Mouse (Mus musculus) limb, embryonic 12.5 days (tissue): Measurements from ENCODE around the gene Retreg1. TPM values are rescaled to one million over a fixed set of nuclear protein-coding genes. Genes with fewer than 3 reads are reported as not detected.

Source experiments
- ATAC-seq: fragments of 200-750 bp; cut with Nextera tagmentation; 2 replicates; pipeline ENCODE4 v1.8.0; 2017; ENCODE audit warnings: low read depth, moderate TSS enrichment; ENCODE audit not compliant: insufficient number of reproducible peaks, insufficient read depth, low FRiP score, low TSS enrichment
- H3K27ac ChIP-seq: fragments of 300-500 bp; sonication (generic); 2 replicates; pipeline ENCODE4 v1.5.1; 2016; ENCODE audit warnings: mild to moderate bottlenecking, moderate library complexity
- H3K27me3 ChIP-seq: fragments of 300-500 bp; sonication (generic); 2 replicates; pipeline ENCODE4 v1.6.1; 2016; ENCODE audit warnings: mild to moderate bottlenecking, moderate library complexity
- H3K36me3 ChIP-seq: fragments of 300-500 bp; sonication (generic); 2 replicates; pipeline ENCODE4 v1.6.1; 2016; ENCODE audit warnings: mild to moderate bottlenecking, moderate library complexity
- H3K4me1 ChIP-seq: fragments of 300-500 bp; sonication (generic); replicated peaks from 2 replicates; pipeline ENCODE4 v1.6.1; 2016
- H3K4me2 ChIP-seq: fragments of 300-500 bp; sonication (generic); 2 replicates; pipeline ENCODE4 v1.6.1; 2016; ENCODE audit warnings: mild to moderate bottlenecking, moderate library complexity
- H3K4me3 ChIP-seq: fragments of 300-500 bp; sonication (generic); replicated peaks from 2 replicates; pipeline ENCODE4 v1.5.1; 2016; ENCODE audit warnings: mild to moderate bottlenecking
- H3K9ac ChIP-seq: fragments of 300-500 bp; sonication (generic); replicated peaks from 2 replicates; pipeline ENCODE4 v1.6.1; 2016; ENCODE audit warnings: mild to moderate bottlenecking, moderate library complexity
- H3K9me3 ChIP-seq: fragments of 300-500 bp; sonication (generic); 2 replicates; pipeline ENCODE4 v1.6.1; 2016; ENCODE audit warnings: mild to moderate bottlenecking, moderate library complexity
- WGBS: fragments of 180-500 bp; shearing (Covaris S2); methylation state at CpG from one replicate; pipeline ENCODE4 v1.1.7; 2016; 5-methylcytosine and 5-hydroxymethylcytosine counted together
- polyA plus RNA-seq: library from polyadenylated mRNA; unstranded; fragments of >200 nt; fragmentation: Nextera tagmentation; extraction: Ambion mirVana; gene quantifications from 2 replicates; pipeline ENCODE4 v1.2.1, GENCODE M21; 2016

Gene Retreg1
- polyA plus RNA-seq, 1 experiment from 2014 or later, result 3.4 TPM

DNA sequence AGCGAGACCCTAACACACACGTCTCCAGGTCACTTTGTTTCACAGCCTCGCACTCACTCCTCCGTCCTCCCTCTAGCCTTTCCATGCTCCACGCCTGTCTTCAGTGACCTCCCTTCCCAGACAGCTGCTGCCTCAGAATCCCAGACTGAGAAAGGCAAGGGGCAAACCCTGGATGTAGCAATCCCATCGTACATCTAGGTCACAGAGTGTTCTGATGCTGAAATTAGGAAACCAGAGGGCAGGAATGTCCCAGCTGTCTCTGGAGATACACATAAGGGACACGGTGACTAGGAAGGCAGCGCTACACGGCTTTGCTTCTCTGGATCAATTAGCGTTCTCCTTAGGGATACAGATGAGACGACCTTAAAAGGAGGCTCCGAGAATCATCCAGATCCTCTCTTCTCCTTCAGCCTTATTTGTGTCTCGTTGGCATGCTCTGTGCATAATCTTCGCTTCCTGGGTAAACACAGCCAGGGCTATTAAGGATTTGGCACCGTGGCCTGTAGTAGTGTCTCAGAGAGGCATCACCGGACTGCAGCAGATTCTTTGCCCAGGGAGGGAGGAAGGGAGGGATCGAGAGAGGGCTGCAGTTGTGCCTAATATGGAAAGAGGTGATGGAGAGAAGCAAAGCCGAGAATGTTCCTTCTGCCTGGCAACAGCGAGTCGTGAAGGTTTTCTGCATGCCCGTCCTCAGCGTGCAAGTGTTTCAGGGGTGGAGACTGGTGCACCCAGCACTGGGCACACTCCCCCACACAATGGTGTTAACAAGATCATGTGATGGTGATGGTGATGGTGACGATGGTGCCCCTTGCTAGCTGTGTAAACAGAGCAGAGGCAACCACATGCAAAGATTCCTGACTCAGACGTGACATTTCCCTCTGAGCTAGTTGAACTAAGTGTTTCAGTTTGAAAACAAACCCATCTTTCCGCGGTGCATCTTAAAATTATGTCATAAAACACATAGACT is 105.6 kb downstream of the Retreg1 start:
- Histone ChIP-seq H3K4me2 (no peak overlapping the region), H3K27me3 (no peaks in the 10 kb centered on the region), H3K36me3 (no peaks in the 10 kb centered on the region), H3K9ac (no peak overlapping the region), H3K4me3 (no peak overlapping the region), H3K4me1 (no peaks in the 10 kb centered on the region), H3K9me3 (no peaks in the 10 kb centered on the region), H3K27ac (no peak overlapping the region)
- 82% methylated on average over 26 of the region's 26 CpGs for WGBS
- ATAC-seq, result no peak

DNA sequence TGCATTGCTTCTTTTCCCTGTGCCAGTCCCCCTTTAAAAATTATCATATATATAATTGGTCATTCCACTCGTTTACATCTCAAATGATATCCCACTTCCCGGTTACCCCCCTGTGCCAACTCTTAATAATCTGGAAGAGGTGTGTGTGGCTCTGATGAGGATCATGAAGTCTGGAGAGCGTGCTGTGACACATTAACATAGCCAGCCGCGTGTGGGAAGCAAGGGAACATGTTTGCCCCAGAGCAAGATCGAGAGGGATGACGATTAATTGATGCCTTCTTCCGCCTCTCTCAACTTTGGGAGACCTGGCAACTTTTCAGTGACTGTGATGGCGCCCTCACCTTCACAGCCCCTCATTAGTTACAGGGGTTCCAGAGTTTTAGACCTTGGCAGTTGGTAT is 106.7 kb downstream of the Retreg1 start:
- H3K9me3 ChIP-seq, result no peaks in the 10 kb centered on the region
- H3K4me2 ChIP-seq, result no peak overlapping the region
- no peak for ATAC-seq
- H3K4me1 ChIP-seq, result peaks cover 2% of the 10 kb centered on the region
- H3K4me3 ChIP-seq, result no peak overlapping the region
- no peak overlapping the region for H3K27ac ChIP-seq
- H3K36me3 ChIP-seq, result no peaks in the 10 kb centered on the region
- H3K27me3 ChIP-seq, result no peaks in the 10 kb centered on the region
- WGBS, result 71% methylated on average over 9 of the region's 9 CpGs
- H3K9ac ChIP-seq, result no peak overlapping the region

- Histone ChIP-seq H3K9ac (no peak overlapping the region), H3K9me3 (no peaks in the 10 kb centered on the region), H3K36me3 (no peaks in the 10 kb centered on the region), H3K27me3 (no peaks in the 10 kb centered on the region), H3K27ac (no peak overlapping the region), H3K4me3 (no peak overlapping the region), H3K4me1 (peaks cover 8% of the 10 kb centered on the region), H3K4me2 (no peak overlapping the region)
- WGBS, result 83% methylated on average over 5 of the region's 5 CpGs
- no peak for ATAC-seq
Observed at GRCm38 (mm10) chr15:25950584-25950983, 107.6 kb downstream of the Retreg1 start.

DNA sequence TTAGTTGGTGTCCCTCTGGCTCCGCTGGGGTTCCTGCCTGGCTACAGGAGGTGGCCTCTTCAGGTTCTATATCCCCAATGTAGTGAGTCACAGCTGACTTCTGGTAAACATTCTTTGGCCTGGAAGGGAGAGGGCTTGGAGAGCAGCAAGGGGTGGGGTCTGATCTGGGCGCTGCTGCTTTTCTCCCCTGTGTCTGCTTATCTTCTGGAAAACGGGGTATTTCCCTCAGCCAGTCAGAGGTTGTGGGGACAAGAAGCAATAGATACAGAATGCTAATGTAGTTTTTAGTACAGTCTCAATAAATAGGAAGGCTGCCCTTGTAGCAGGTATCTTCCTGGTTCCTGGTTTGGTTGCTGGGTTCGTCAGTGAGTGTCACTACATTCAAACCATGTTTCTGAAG is 108.1 kb downstream of the Retreg1 start:
- Histone ChIP-seq H3K9ac (no peak overlapping the region), H3K27me3 (no peaks in the 10 kb centered on the region), H3K36me3 (no peaks in the 10 kb centered on the region), H3K4me1 (peaks cover 10% of the 10 kb centered on the region), H3K4me3 (no peak overlapping the region), H3K27ac (no peak overlapping the region), H3K4me2 (no peak overlapping the region), H3K9me3 (no peaks in the 10 kb centered on the region)
- ATAC-seq, result no peak
- 75% methylated on average over 4 of the region's 4 CpGs for WGBS

GRCm38 (mm10) chr15:25956001-25956400 is 113.0 kb downstream of the Retreg1 start:
- Histone ChIP-seq H3K4me1 (peaks cover 23% of the 10 kb centered on the region), H3K36me3 (no peaks in the 10 kb centered on the region), H3K27me3 (no peaks in the 10 kb centered on the region), H3K9ac (no peak overlapping the region), H3K4me3 (no peak overlapping the region), H3K4me2 (no peak overlapping the region), H3K9me3 (no peaks in the 10 kb centered on the region), H3K27ac (no peak overlapping the region)
- 77% methylated on average over 5 of the region's 5 CpGs for WGBS
- no peak for ATAC-seq

GRCm38 (mm10) chr15:25956422-25957117 is 113.6 kb downstream of the Retreg1 start:
- H3K4me3 ChIP-seq, result no peak overlapping the region
- 45% methylated on average over 11 of the region's 11 CpGs for whole genome bisulfite sequencing
- ATAC-seq, result no peak

GRCm38 (mm10) chr15:25957651-25958050 is 114.7 kb downstream of the Retreg1 start:
- WGBS, result 79% methylated on average over 10 of the region's 10 CpGs
- H3K4me2 ChIP-seq, result no peak overlapping the region
- H3K4me3 ChIP-seq, result no peak overlapping the region
- no peak overlapping the region for H3K9ac ChIP-seq
- no peaks in the 10 kb centered on the region for H3K9me3 ChIP-seq
- no peaks in the 10 kb centered on the region for H3K36me3 ChIP-seq
- H3K27me3 ChIP-seq, result no peaks in the 10 kb centered on the region; the same call in 1 of the 2 replicates
- peaks cover 23% of the 10 kb centered on the region for H3K4me1 ChIP-seq
- no peak for ATAC-seq
- no peak overlapping the region for H3K27ac ChIP-seq

More at GRCm38 (mm10) chr15:25956422-25957117, 113.6 kb downstream of the Retreg1 start:
- no peaks in the 10 kb centered on the region for H3K36me3 ChIP-seq
- no peak overlapping the region for H3K27ac ChIP-seq
- no peak overlapping the region for H3K9ac ChIP-seq
- no peaks in the 10 kb centered on the region; the same call in 1 of the 2 replicates for H3K27me3 ChIP-seq
- no peak overlapping the region for H3K4me2 ChIP-seq
- peaks cover 23% of the 10 kb centered on the region for H3K4me1 ChIP-seq
- H3K9me3 ChIP-seq, result no peaks in the 10 kb centered on the region

- Histone ChIP-seq H3K4me2 (no peak overlapping the region), H3K9ac (no peak overlapping the region), H3K27ac (no peak overlapping the region), H3K36me3 (no peaks in the 10 kb centered on the region), H3K4me1 (peaks cover 23% of the 10 kb centered on the region), H3K27me3 (no peaks in the 10 kb centered on the region; the same call in 1 of the 2 replicates), H3K9me3 (no peaks in the 10 kb centered on the region), H3K4me3 (no peak overlapping the region)
- 35% methylated on average over 5 of the region's 5 CpGs for WGBS
- ATAC-seq, result peak; percentile 54; the same call in 1 of the 2 replicates
Observed at GRCm38 (mm10) chr15:25959375-25959774, 116.4 kb downstream of the Retreg1 start.

DNA sequence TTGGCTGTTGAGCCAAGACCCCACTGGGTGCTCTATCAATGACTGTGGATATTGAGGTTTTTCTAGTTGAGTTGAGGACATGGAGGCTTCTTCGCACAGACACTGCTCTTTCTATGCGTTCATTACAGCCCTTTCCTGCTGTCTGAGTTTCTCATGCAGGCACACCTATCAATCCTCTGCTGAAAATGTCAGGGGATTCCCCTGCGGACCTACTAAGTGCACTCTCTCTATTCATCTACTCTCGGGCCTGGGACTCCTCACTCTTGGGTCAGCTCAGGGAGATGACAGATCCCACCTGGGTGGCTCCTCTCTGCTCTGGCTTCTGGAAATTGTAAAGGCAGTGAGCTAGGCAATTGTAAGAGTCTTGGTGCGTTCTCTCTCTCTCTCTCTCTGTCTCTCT is 117.3 kb downstream of the Retreg1 start:
- no peak overlapping the region for H3K4me3 ChIP-seq
- H3K4me1 ChIP-seq, result peaks cover 15% of the 10 kb centered on the region; the same call in 1 of the 2 replicates
- H3K4me2 ChIP-seq, result no peak overlapping the region
- no peak overlapping the region for H3K9ac ChIP-seq
- no peak overlapping the region for H3K27ac ChIP-seq
- H3K36me3 ChIP-seq, result no peaks in the 10 kb centered on the region
- H3K9me3 ChIP-seq, result no peaks in the 10 kb centered on the region
- no peak for ATAC-seq
- WGBS, result 82% methylated on average over 5 of the region's 5 CpGs
- H3K27me3 ChIP-seq, result no peaks in the 10 kb centered on the region; the same call in 1 of the 2 replicates

DNA sequence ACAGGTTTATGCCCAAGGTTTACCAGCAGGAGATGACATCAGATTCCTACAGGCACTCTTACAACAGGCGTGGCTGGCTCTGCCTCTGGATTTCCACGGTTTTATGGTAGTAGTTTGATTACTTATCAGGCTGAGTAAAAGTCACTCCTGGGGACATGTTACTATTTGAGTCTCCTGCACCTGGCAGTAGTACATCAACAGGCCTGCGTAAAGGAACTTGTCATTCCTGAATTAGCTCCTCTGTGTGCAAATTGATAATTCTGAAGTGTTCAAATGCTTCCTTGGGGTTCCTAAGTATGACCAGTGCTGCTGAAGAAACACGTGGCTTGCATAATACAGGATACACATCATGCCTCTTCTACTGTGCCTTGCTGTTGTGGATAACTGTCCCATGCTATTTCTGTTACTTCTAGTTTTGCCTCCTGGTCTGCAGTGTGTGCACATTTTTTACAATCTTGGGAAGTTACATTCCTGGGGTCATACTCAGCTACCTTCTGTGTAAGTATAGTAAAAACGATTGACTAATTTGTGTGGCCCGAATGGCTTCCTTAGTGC is 123.3 kb downstream of the Retreg1 start:
- Histone ChIP-seq H3K9ac (no peak overlapping the region), H3K4me1 (no peaks in the 10 kb centered on the region), H3K36me3 (no peaks in the 10 kb centered on the region), H3K4me3 (no peak overlapping the region), H3K27me3 (no peaks in the 10 kb centered on the region; the same call in 1 of the 2 replicates), H3K27ac (no peak overlapping the region), H3K9me3 (no peaks in the 10 kb centered on the region), H3K4me2 (no peak overlapping the region)
- no peak for ATAC-seq
- WGBS, result 66% methylated on average over 6 of the region's 6 CpGs

DNA sequence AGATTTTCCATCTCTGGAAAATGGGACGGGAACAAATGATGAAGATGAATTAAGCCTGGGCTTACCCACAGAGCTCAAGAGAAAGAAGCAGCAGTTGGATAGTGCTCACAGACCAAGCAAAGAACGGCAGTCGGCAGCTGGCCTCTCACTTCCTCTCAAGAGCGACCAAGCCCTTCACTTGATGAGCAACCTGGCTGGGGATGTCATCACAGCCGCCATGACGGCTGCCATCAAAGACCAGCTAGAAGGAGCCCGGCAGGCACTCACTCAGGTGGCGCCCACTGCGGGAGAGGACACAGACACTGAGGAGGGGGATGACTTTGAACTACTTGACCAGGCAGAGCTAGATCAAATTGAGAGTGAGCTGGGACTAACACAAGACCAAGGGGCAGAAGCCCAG is 128.6 kb downstream of the Retreg1 start:
- H3K4me1 ChIP-seq, result no peaks in the 10 kb centered on the region
- no peak for ATAC-seq
- no peaks in the 10 kb centered on the region for H3K27me3 ChIP-seq
- no peaks in the 10 kb centered on the region for H3K9me3 ChIP-seq
- no peak overlapping the region for H3K4me3 ChIP-seq
- 85% methylated on average over 9 of the region's 9 CpGs for WGBS
- H3K36me3 ChIP-seq, result no peaks in the 10 kb centered on the region
- no peak overlapping the region for H3K4me2 ChIP-seq
- H3K27ac ChIP-seq, result no peak overlapping the region
- H3K9ac ChIP-seq, result no peak overlapping the region
